Mouse (Mus musculus) liver, postnatal 0 days (tissue): ENCODE data around the gene Tgfb3. TPM values are rescaled to one million over a fixed set of nuclear protein-coding genes. Genes with fewer than 3 reads are reported as not detected.

Experiments used
- ATAC-seq: fragments of 200-750 bp; cut with Nextera tagmentation; 2 replicates; pipeline ENCODE4 v1.8.0; 2017; ENCODE audit warnings: mild to moderate bottlenecking, moderate library complexity
- DNase-seq: peaks from one replicate; pipeline ENCODE4 v3.0.0-alpha.2; 2016
- H3K27ac ChIP-seq: fragments of 300-500 bp; sonication (generic); 2 replicates; pipeline ENCODE4 v1.5.1; 2014; ENCODE audit warnings: antibody characterized with exemption, moderate library complexity, mild to moderate bottlenecking, low read depth
- H3K27me3 ChIP-seq: fragments of 300-500 bp; sonication (generic); 2 replicates; pipeline ENCODE4 v1.6.1; 2014; ENCODE audit warnings: low read length, control low read depth, mixed read lengths; ENCODE audit not compliant: insufficient read depth
- H3K36me3 ChIP-seq: fragments of 300-500 bp; sonication (generic); replicated peaks from 2 replicates; pipeline ENCODE4 v1.6.1; 2014; ENCODE audit warnings: mild to moderate bottlenecking, control low read depth, low read length, moderate library complexity, mixed read lengths; ENCODE audit not compliant: insufficient read depth
- H3K4me1 ChIP-seq: fragments of 300-500 bp; sonication (generic); 2 replicates; pipeline ENCODE4 v1.6.1; 2014; ENCODE audit warnings: antibody characterized with exemption, mild to moderate bottlenecking, control low read depth; ENCODE audit not compliant: insufficient read depth
- H3K4me2 ChIP-seq: fragments of 300-500 bp; sonication (generic); 2 replicates; pipeline ENCODE4 v1.6.1; 2014; ENCODE audit warnings: low read depth, mild to moderate bottlenecking, low read length, moderate library complexity, mixed read lengths
- H3K4me3 ChIP-seq: fragments of 300-500 bp; sonication (generic); 2 replicates; pipeline ENCODE4 v1.5.1; 2014; ENCODE audit warnings: low read depth, low read length
- H3K9ac ChIP-seq: fragments of 300-500 bp; sonication (generic); replicated peaks from 2 replicates; pipeline ENCODE4 v1.6.1; 2014; ENCODE audit warnings: mild to moderate bottlenecking, moderate library complexity
- H3K9me3 ChIP-seq: fragments of 300-500 bp; sonication (generic); 2 replicates; pipeline ENCODE4 v1.6.1; 2016; ENCODE audit warnings: mild to moderate bottlenecking, control low read depth, low read length, mixed read lengths
- CTCF ChIP-seq: sonication (generic); IDR thresholded peaks from 2 replicates; pipeline ENCODE4 v1.5.1; 2016; ENCODE audit warnings: antibody characterized with exemption, low read depth
- EP300 ChIP-seq: IDR thresholded peaks from 2 replicates; pipeline ENCODE4 v1.6.1; 2016; ENCODE audit warnings: antibody characterized with exemption, low read depth, mild to moderate bottlenecking
- WGBS: fragments of 180-500 bp; shearing (Covaris S2); extraction: QIAGEN DNeasy Blood & Tissue Kit; methylation state at CpG from one replicate; pipeline ENCODE4 v1.1.7; 2014; ENCODE audit not compliant: insufficient replicate concordance; 5-methylcytosine and 5-hydroxymethylcytosine counted together
- polyA plus RNA-seq: library from polyadenylated mRNA; unstranded; fragments of >200 nt; fragmentation: Nextera tagmentation; extraction: Ambion mirVana; gene quantifications from 2 replicates; pipeline ENCODE4 v1.2.1, GENCODE M21; 2015

Tgfb3 gene
- polyA plus RNA-seq, 1 experiment from 2014 or later = 1.2 TPM

DNA sequence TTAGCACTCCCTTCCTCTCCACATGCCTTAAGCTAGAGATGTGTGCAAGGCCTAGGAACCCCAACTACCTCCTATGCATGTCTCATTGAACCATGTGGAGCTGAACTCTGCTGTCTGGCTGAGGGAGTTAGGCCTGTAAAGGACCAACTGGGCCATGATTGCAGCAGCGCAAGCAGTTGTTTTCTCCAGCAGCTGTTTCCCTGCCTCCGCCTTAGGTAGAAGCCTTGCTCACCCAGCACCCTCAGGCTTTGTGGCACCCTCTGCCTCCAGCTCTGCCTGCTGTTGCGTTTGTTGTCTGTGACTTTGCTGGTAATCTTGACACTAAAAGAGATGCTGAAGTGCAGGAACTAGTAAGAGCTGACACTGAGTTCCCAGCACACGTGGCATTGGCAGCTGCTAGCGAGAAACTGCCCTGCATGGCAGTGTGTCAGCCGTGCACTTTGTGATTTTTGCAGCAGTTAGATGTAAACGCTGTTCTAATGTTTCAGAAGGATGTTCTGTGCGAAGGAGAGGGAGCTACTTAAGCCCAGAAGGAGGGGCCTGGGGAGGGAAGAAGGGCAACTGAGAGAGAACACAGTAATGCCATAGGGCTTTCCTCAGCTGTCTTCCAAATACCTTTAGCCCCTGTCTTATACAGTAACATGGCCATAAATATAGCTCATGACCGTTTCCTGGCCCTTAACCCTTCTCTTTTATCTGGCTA, 56.4 kb downstream of the Tgfb3 start:
- WGBS = 81% methylated on average over 9 of the region's 9 CpGs
- no peak overlapping the region for H3K27ac ChIP-seq
- no peaks in the 10 kb centered on the region for H3K9me3 ChIP-seq

GRCm38 (mm10) chr12:86021583-86021982, 57.3 kb downstream of the Tgfb3 start:
- WGBS = 81% methylated on average over 6 of the region's 6 CpGs
- Histone ChIP-seq H3K27me3 (no peaks in the 10 kb centered on the region), H3K27ac (no peak overlapping the region), H3K4me1 (no peaks in the 10 kb centered on the region), H3K9ac (no peak overlapping the region), H3K4me3 (no peak overlapping the region), H3K9me3 (no peaks in the 10 kb centered on the region), H3K4me2 (no peak overlapping the region), H3K36me3 (0 out of 2 replicates have a peak, but pooled peaks cover 2% of the 10 kb centered on the region)
- DNase-seq = no peak
- TF ChIP-seq EP300 = no peak
- no peak for TF ChIP-seq CTCF
- ATAC-seq = no peak

More for the DNA sequence above, 56.4 kb downstream of the Tgfb3 start:
- no peaks in the 10 kb centered on the region for H3K27me3 ChIP-seq
- H3K4me3 ChIP-seq = no peak overlapping the region
- H3K9ac ChIP-seq = no peak overlapping the region
- DNase-seq = no peak
- H3K36me3 ChIP-seq = no peaks in the 10 kb centered on the region; the same call in 1 of the 2 replicates
- TF ChIP-seq EP300 (no peak), CTCF (no peak)
- no peak overlapping the region for H3K4me2 ChIP-seq
- no peak for ATAC-seq
- H3K4me1 ChIP-seq = no peaks in the 10 kb centered on the region

GRCm38 (mm10) chr12:86017360-86017759, 61.5 kb downstream of the Tgfb3 start:
- no peak for TF ChIP-seq CTCF
- no peak for TF ChIP-seq EP300
- WGBS = 84% methylated on average over 5 of the region's 5 CpGs
- Histone ChIP-seq H3K27ac (no peak overlapping the region), H3K4me1 (no peaks in the 10 kb centered on the region), H3K4me3 (no peak overlapping the region), H3K27me3 (no peaks in the 10 kb centered on the region), H3K9me3 (no peaks in the 10 kb centered on the region), H3K9ac (no peak overlapping the region), H3K36me3 (peaks cover 8% of the 10 kb centered on the region; the same call in 1 of the 2 replicates), H3K4me2 (no peak overlapping the region)
- ATAC-seq (no peak), DNase-seq (no peak)

- Histone ChIP-seq H3K27ac (no peak overlapping the region), H3K9me3 (no peaks in the 10 kb centered on the region), H3K27me3 (no peaks in the 10 kb centered on the region), H3K4me1 (no peaks in the 10 kb centered on the region), H3K4me3 (no peak overlapping the region), H3K36me3 (peaks cover 8% of the 10 kb centered on the region; the same call in 1 of the 2 replicates), H3K9ac (no peak overlapping the region), H3K4me2 (no peak overlapping the region)
- no peak for ATAC-seq
- TF ChIP-seq EP300 (no peak), CTCF (no peak)
- DNase-seq = no peak
- WGBS = 69% methylated on average over 2 of the region's 2 CpGs
Observed at GRCm38 (mm10) chr12:86015114-86015513, 63.7 kb downstream of the Tgfb3 start.

GRCm38 (mm10) chr12:86014621-86015020, 64.2 kb downstream of the Tgfb3 start:
- 77% methylated on average over 3 of the region's 3 CpGs for WGBS
- Histone ChIP-seq H3K27ac (no peak overlapping the region), H3K4me1 (no peaks in the 10 kb centered on the region), H3K9ac (no peak overlapping the region), H3K36me3 (peaks cover 8% of the 10 kb centered on the region; the same call in 1 of the 2 replicates), H3K9me3 (no peaks in the 10 kb centered on the region), H3K27me3 (no peaks in the 10 kb centered on the region), H3K4me2 (no peak overlapping the region), H3K4me3 (no peak overlapping the region)
- no peak for TF ChIP-seq EP300
- no peak for ATAC-seq
- DNase-seq = no peak

DNA sequence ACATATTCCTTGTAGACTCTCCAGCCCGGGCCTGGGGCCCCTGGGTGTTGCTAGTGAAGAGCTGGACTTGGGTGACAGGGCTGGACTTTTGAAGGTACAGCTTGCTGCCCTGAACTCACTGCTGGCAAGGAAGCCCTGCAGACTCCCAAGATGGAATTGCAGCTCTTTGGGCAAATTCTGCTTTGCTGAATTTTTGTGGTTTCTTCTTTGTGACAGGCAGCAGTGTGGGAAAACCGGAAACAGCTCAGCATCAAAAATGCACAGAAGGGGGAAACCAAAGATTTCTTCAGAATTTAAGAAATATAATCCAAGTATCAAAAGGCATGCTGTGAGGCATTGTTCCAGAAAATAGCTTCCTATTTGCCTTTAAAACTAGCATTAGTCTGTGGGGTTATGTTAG, 64.7 kb downstream of the Tgfb3 start:
- 82% methylated on average over 2 of the region's 2 CpGs for WGBS
- DNase-seq = no peak

More for the DNA sequence above, 64.7 kb downstream of the Tgfb3 start:
- no peak overlapping the region for H3K4me3 ChIP-seq
- H3K27me3 ChIP-seq = no peaks in the 10 kb centered on the region
- H3K9me3 ChIP-seq = no peaks in the 10 kb centered on the region
- no peaks in the 10 kb centered on the region for H3K4me1 ChIP-seq
- H3K9ac ChIP-seq = no peak overlapping the region
- no peak for TF ChIP-seq EP300
- no peak for TF ChIP-seq CTCF
- no peak overlapping the region for H3K4me2 ChIP-seq
- no peak overlapping the region for H3K27ac ChIP-seq
- H3K36me3 ChIP-seq = peaks cover 8% of the 10 kb centered on the region; the same call in 1 of the 2 replicates
- ATAC-seq = no peak
